Mouse (Mus musculus): ENCODE measurements around the gene Zbtb16.

Gene Zbtb16

DNA sequence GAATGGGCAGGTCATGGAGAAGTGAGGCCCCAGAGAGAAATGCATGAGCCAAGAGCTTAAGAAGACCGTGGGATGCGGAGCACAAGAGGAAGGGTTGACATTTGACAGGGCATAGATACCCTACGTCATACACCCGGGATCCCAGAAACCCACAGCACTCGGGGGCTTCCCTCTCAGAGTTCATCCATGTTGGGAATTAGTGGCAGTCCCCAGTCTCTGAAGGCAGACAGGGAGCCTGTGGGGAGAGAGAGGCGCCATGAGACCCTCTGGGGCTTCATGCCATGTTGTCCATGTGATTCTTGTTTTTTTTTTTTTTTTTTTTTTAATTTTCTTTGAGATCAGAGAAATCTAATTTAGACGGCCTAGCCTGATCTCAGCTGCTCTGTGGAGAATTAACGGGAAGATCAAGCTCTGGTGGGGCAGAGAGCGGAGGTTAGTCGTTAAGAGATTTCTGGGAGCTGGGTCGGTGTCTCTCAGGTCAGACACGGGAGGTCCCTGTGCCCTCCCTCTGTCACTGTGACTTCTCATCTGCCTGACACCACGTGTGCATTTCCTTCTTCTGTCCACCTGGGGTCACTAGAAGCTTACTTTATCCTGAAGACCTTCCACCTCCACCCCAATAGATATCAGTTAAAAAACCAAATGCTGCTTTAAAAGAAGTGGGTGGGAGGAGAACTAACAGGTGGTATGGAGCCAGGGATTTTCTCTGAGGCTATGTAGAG lies 190.9 kb downstream of the Zbtb16 start:
- peak; percentile 52 for DNase-seq (ENCODE audit: low read depth)

DNA sequence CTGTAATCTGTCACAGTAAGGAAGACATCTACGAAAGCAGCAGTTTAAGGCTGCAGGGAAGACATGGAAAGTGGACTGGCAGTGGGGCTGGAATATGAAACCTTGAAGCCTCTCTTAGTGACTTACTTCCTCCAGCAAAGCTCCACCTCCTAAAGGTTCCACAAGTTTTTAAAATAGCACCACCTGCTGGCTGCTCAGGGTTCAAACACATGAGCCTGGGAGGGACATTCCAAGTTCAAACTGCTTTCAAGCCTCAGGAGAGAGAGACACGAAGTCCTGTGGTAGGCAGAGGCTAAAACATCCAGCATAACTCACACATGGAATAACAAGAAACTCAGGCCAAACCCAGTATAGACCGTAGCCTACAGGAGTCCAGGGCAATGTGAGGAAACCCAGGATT lies 191.6 kb downstream of the Zbtb16 start:
- peak; percentile 10 for DNase-seq (ENCODE audit: low read depth)

DNA sequence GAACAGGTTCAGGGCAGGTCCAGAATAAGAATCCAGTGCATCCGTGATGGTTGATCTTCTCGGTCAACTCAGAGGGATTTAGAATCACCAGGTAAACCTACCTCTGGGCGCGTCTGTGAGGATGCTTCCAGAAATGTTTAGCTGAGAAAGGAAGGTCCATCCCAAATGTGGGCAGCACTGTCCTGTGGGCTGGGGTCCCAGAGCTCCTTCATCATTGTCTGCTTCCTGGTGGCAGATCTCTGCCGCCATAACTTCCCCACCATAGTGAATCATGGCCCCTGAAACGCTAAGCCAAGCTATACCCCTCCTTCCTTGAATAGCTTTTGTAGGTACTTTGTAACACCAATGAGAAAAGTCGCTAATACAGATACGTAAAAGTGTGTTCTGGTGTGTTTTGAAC lies 194.4 kb downstream of the Zbtb16 start:
- DNase-seq (ENCODE audit: low read depth) = no peak

DNA sequence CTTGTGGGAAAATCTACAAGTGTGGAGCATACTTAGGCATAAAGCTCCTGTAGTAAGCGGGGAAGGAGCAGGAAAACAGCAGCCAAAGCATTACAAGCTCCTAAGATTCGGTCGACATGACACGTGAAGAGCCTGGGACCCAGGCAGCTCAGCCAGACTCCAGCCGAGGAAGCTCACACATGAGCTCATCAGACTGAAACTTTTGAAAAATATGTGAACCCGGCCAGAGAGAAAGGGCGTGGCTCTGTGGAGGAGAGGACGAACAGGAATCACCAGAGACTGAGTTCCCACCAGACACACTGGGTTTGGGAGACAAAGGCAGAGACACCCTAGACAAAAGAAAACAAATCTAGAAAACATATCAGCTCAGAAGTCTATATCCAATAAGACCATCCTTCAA lies 195.1 kb downstream of the Zbtb16 start:
- no peak for DNase-seq (ENCODE audit: low read depth)

DNA sequence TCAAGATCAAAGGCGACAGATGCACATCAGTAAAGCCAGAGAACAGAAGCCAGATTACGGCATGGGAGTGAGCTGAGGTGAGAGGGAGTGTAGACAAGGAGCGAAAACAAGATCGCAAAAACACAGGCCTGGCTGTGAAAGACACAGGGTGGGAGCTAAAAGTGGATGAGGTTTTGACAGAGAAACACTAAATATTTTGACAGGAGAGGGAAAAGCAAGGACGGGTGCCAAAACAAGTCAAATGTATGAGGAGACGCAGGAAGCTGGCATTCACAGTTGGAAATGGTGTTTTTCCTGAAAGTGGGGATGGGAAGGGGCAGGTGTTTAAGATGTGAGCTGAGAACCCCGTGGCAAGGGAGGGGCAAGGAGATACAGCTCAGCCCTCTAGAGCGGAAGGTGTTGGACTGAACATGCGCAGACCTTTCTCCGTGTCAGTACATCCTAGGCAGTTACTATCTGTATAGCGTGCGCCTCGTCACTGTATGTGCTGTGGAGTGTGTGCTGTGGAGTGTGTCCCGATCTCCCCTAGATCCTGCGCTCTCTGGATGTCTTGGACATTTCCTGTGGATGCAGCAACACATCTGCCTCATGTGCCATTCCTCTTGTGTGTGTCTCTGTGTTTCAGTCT lies 197.7 kb downstream of the Zbtb16 start:
- DNase-seq (ENCODE audit: low read depth) = no peak

DNA sequence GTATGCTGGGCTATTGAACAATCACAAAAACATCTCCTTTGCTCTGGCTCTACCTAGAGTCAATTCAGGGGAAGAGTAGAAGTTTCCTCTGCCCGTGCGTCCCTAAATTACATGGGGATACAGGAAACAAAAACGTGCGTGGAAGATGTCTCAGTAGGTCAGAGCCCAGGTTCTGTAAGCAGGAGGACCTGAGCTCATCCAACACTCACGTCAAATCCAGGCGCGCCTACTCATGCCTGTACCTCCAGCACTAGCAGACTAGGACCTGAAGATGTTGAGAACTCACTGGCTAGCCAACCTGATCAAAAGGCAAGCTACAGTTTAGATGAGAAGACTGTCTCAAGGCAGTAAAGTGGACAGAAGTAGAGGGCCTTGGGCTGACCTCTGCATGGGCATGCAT lies 198.9 kb downstream of the Zbtb16 start:
- DNase-seq (ENCODE audit: low read depth) = no peak

- no peak for DNase-seq (ENCODE audit: low read depth)
These were observed 200.3 kb downstream of the Zbtb16 start for GRCm38 (mm10) chr9:48635576-48636350.

DNA sequence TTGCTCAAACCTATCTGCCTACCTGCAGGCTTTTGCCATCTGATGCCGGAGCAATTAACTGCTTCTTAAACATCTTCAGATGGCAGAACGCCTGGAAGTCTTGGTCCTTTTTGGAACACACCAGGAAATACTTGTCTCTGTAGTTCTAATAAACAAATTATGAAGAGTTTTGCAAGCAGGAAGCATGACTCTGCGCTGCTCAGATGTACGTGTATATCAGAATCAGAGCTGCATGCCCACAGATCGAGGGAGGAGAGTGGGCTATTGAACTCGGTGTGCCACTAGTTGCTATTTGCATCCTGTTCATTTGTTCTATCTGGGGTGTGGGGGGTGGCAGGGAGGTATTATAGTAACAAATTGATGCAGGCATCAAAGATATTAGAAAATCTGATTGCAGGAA lies 202.9 kb downstream of the Zbtb16 start:
- DNase-seq (ENCODE audit: low read depth) = no peak

DNA sequence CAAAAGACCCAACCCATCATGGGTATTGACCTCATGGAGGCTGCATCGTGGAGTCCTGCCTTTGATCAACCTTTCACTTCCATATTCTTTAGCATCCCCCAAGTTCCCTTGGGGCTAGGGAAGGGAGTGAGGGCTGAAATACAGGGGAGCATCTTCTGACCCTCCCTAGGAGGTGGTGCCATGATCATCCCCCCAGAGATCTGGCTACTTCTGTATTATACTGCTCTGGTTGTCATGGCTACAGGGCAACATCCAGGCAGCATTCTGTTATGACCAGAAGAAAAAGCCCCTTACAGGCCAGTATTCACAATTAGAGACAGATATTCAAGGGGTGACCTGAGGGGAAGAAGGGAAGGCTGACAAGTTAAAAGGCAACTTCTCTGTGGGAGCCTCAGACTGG lies 216.8 kb downstream of the Zbtb16 start:
- no peak for DNase-seq (ENCODE audit: low read depth)

DNA sequence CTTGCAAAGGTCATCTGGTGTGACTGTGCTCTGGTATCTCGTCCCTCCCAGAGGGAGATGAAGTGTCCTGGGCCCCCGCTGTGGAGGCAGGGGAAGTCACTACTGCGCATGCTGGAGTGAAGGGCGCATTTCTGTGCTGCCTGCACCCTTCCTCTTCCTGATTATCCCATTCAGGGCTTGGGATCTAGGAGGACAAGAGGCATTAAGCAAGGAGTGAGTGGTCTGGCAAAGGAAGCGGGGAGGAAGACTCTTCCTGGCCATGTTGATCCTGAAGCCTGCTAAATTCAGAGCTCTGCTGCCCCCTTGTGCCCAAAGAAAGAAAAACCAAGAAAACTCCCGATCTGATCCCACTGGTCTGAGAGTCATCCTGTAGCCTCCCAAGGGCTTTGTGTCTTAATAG lies 217.4 kb downstream of the Zbtb16 start:
- DNase-seq (ENCODE audit: low read depth) = peak; percentile 74

GRCm38 (mm10) chr9:48618111-48618510 lies 217.9 kb downstream of the Zbtb16 start:
- no peak for DNase-seq (ENCODE audit: low read depth)

DNA sequence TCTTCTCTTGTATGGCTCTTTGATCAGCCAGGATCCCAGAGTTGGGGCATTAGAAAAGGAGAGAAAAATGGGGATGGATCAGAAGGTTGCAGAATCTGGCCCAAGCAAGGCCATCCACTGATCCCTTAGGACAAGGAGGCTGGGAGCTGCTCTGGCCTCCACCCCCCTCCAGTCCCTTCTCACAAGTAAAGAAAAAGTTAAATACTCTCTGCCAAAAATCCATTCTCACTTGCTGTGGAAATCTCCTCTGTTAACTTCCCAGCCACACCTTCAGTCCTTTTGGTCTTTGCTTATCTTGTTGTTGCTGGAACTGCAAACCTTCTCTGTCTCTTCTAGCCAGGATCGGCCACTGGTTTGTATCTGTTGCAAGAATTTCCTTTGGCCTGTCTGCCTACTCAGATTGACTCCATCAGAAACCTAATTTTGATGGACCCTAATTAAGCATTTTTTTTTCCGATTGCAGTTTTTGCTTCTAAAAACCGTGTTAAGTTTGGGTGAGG lies 218.5 kb downstream of the Zbtb16 start:
- DNase-seq (ENCODE audit: low read depth) = no peak

GRCm38 (mm10) chr9:48613221-48613620 lies 222.8 kb downstream of the Zbtb16 start:
- DNase-seq (ENCODE audit: low read depth) = no peak

GRCm38 (mm10) chr9:48612542-48612941 lies 223.5 kb downstream of the Zbtb16 start:
- DNase-seq (ENCODE audit: low read depth) = no peak

DNA sequence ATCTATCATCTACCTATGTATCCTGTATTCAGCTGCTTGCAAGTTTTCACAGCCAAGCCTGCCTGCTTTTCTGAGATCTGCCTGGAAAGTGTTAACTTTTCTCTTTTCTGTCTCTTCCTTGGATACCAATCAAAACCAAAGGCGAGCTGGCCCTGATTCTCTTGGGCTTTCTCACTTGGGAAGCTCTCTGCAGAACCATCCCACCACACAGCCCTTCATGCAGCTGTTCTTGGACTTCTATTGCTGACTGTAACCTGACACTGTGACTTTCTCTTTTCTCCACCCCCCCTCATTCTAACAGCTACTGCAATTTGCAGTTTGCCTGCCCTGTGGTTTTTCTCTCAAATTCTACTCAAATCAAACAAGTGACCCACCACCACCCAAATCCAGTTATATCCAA lies 225.0 kb downstream of the Zbtb16 start:
- no peak for DNase-seq (ENCODE audit: low read depth)

- no peak for DNase-seq (ENCODE audit: low read depth)
These were observed 226.3 kb downstream of the Zbtb16 start for GRCm38 (mm10) chr9:48609734-48610133.

- DNase-seq (ENCODE audit: low read depth) = no peak
These were observed 228.6 kb downstream of the Zbtb16 start for GRCm38 (mm10) chr9:48607417-48607816.

- DNase-seq (ENCODE audit: low read depth) = no peak
These were observed 229.9 kb downstream of the Zbtb16 start for GRCm38 (mm10) chr9:48606171-48606570.

DNA sequence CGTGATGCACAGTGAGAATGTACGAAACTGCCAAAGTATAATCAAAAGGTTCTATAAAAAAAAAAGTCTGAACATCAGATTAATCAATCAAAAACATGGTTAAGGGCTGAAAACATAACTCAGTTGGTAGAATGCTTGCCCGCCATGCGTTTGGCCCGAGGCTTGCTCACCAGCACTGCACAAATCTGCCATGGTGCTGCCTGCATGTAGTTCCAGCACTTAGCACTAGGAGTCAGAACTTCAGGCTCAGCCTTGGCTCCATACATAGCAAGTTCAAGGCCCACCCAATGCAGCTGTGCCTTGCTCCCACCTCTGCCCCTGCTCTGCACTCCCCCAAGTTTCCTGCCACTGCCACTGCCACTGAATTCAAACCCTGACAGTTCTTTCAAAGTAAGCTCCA lies 230.3 kb downstream of the Zbtb16 start:
- no peak for DNase-seq (ENCODE audit: low read depth)

GRCm38 (mm10) chr9:48604939-48605598 lies 231.0 kb downstream of the Zbtb16 start, which contains the start of gene Nnmt:
Gene Nnmt, minus strand, starts transcription at chr9:48605153.
- DNase-seq (ENCODE audit: low read depth) = no peak
